Mouse (Mus musculus): ENCODE data around the gene Gkap1. TPM values are rescaled to one million over a fixed set of nuclear protein-coding genes. Genes with fewer than 3 reads are reported as not detected.
A peak's percentile ranks its signal among the peaks of the same experiment; 100 is the strongest.

The Gkap1 gene
- polyA plus RNA-seq, 1 experiment from 2014 or later, result 14.7 TPM

DNA sequence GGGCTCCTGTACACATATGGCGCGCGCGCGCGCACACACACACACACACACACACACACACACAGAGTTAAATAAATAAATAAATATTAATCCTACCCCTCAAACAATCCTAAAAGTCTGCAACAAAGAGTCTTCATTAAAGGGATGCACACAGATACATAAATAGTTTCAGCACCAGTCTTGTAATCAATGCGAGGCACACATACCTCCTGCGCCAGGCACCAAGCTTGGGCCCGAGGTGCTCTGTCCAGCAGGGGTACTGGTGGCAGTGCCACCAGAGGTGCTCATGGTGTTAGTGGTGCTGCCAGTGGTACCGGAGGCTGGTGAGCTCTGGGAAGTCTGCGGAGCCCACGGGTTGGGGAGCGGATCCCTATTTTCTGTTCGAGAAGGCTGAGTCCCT, 84.0 kb downstream of the Gkap1 start:
- Histone ChIP-seq H3K4me3 (ENCODE audit: low read depth, low read length) (no peak overlapping the region), H3K9ac (ENCODE audit: low read depth, low read length) (no peak overlapping the region), H3K4me1 (replicated peaks; ENCODE audit: control insufficient read depth, insufficient read depth, low read length) (no peaks in the 10 kb centered on the region), H3K27ac (ENCODE audit: low read depth, low read length) (no peak overlapping the region), H3K27me3 (replicated peaks; ENCODE audit: control insufficient read depth, insufficient read depth, low read length) (no peaks in the 10 kb centered on the region), H3K9me3 (ENCODE audit: control insufficient read depth) (no peaks in the 10 kb centered on the region), H3K36me3 (ENCODE audit: control insufficient read depth, insufficient read depth) (peaks cover 62% of the 10 kb centered on the region), H3K4me2 (replicated peaks; ENCODE audit: low read depth) (no peak overlapping the region)
- ATAC-seq, result no peak
- no peak for TF ChIP-seq CTCF (IDR thresholded peaks at IDR 0.05; ENCODE audit: low read depth)
- 96% methylated on average over 14 of the region's 14 CpGs for WGBS

DNA sequence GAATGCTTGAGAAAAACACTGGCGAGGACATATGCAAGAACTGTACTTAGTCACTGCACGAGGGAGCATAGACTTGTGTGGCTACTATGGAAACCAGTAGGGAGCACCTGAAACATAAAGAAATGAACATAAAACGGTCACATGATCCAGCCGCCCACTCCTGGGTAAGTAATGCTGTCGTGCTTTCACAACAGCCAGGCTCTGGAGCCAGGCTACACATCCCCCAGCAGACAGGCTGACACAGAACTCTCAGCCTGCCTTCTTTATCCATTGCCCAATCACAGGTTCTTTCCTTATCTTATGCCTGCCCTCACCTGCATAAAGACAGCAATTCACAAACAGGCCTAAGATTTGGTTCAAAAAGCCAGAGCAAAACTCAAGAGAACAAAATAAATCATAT, 86.0 kb downstream of the Gkap1 start:
- H3K36me3 ChIP-seq (ENCODE audit: control insufficient read depth, insufficient read depth), result peaks cover 54% of the 10 kb centered on the region
- ATAC-seq, result peak; percentile 74
- 0 out of 2 replicates have a peak, but pooled peaks cover under 1% of the 10 kb centered on the region for H3K4me1 ChIP-seq (replicated peaks; ENCODE audit: control insufficient read depth, insufficient read depth, low read length)
- H3K9me3 ChIP-seq (ENCODE audit: control insufficient read depth), result no peaks in the 10 kb centered on the region
- H3K4me2 ChIP-seq (replicated peaks; ENCODE audit: low read depth), result no peak overlapping the region
- no peak for TF ChIP-seq CTCF (IDR thresholded peaks at IDR 0.05; ENCODE audit: low read depth)
- 48% methylated on average over 5 of the region's 5 CpGs for WGBS
- H3K4me3 ChIP-seq (ENCODE audit: low read depth, low read length), result no peak overlapping the region
- H3K9ac ChIP-seq (ENCODE audit: low read depth, low read length), result no peak overlapping the region
- no peaks in the 10 kb centered on the region for H3K27me3 ChIP-seq (replicated peaks; ENCODE audit: control insufficient read depth, insufficient read depth, low read length)
- no peak overlapping the region for H3K27ac ChIP-seq (ENCODE audit: low read depth, low read length)

- no peak overlapping the region for H3K4me2 ChIP-seq (replicated peaks; ENCODE audit: low read depth)
- ATAC-seq, result peak; percentile 36; the same call in 1 of the 2 replicates
- H3K4me3 ChIP-seq (ENCODE audit: low read depth, low read length), result no peak overlapping the region
- no peaks in the 10 kb centered on the region for H3K9me3 ChIP-seq (ENCODE audit: control insufficient read depth)
- 63% methylated on average over 4 of the region's 4 CpGs for WGBS
- peak; percentile 94 for TF ChIP-seq CTCF (IDR thresholded peaks at IDR 0.05; ENCODE audit: low read depth)
- H3K4me1 ChIP-seq (replicated peaks; ENCODE audit: control insufficient read depth, insufficient read depth, low read length), result 0 out of 2 replicates have a peak, but pooled peaks cover 3% of the 10 kb centered on the region
- H3K27me3 ChIP-seq (replicated peaks; ENCODE audit: control insufficient read depth, insufficient read depth, low read length), result no peaks in the 10 kb centered on the region
- H3K36me3 ChIP-seq (ENCODE audit: control insufficient read depth, insufficient read depth), result peaks cover 50% of the 10 kb centered on the region
- no peak overlapping the region for H3K27ac ChIP-seq (ENCODE audit: low read depth, low read length)
- H3K9ac ChIP-seq (ENCODE audit: low read depth, low read length), result no peak overlapping the region
Observed at GRCm38 (mm10) chr13:58188412-58188811, 87.1 kb downstream of the Gkap1 start.

- WGBS, result 90% methylated on average over 3 of the region's 3 CpGs
- peaks cover 50% of the 10 kb centered on the region for H3K36me3 ChIP-seq (ENCODE audit: control insufficient read depth, insufficient read depth)
- no peaks in the 10 kb centered on the region for H3K27me3 ChIP-seq (replicated peaks; ENCODE audit: control insufficient read depth, insufficient read depth, low read length)
- no peaks in the 10 kb centered on the region for H3K9me3 ChIP-seq (ENCODE audit: control insufficient read depth)
- H3K4me2 ChIP-seq (replicated peaks; ENCODE audit: low read depth), result no peak overlapping the region
- no peak overlapping the region for H3K27ac ChIP-seq (ENCODE audit: low read depth, low read length)
- no peak overlapping the region for H3K9ac ChIP-seq (ENCODE audit: low read depth, low read length)
- 0 out of 2 replicates have a peak, but pooled peaks cover 3% of the 10 kb centered on the region for H3K4me1 ChIP-seq (replicated peaks; ENCODE audit: control insufficient read depth, insufficient read depth, low read length)
- no peak overlapping the region for H3K4me3 ChIP-seq (ENCODE audit: low read depth, low read length)
- ATAC-seq, result no peak
- TF ChIP-seq CTCF (IDR thresholded peaks at IDR 0.05; ENCODE audit: low read depth), result no peak
Observed at GRCm38 (mm10) chr13:58187751-58188150, 87.7 kb downstream of the Gkap1 start.

- Histone ChIP-seq H3K4me3 (ENCODE audit: low read depth, low read length) (no peak overlapping the region), H3K4me1 (replicated peaks; ENCODE audit: control insufficient read depth, insufficient read depth, low read length) (0 out of 2 replicates have a peak, but pooled peaks cover 3% of the 10 kb centered on the region), H3K27ac (ENCODE audit: low read depth, low read length) (no peak overlapping the region), H3K27me3 (replicated peaks; ENCODE audit: control insufficient read depth, insufficient read depth, low read length) (no peaks in the 10 kb centered on the region), H3K36me3 (ENCODE audit: control insufficient read depth, insufficient read depth) (peaks cover 41% of the 10 kb centered on the region), H3K9ac (ENCODE audit: low read depth, low read length) (no peak overlapping the region), H3K9me3 (ENCODE audit: control insufficient read depth) (no peaks in the 10 kb centered on the region), H3K4me2 (replicated peaks; ENCODE audit: low read depth) (no peak overlapping the region)
- ATAC-seq, result no peak
- no peak for TF ChIP-seq CTCF (IDR thresholded peaks at IDR 0.05; ENCODE audit: low read depth)
- WGBS, result 93% methylated on average over 8 of the region's 8 CpGs
Observed at GRCm38 (mm10) chr13:58186281-58186680, 89.2 kb downstream of the Gkap1 start.

DNA sequence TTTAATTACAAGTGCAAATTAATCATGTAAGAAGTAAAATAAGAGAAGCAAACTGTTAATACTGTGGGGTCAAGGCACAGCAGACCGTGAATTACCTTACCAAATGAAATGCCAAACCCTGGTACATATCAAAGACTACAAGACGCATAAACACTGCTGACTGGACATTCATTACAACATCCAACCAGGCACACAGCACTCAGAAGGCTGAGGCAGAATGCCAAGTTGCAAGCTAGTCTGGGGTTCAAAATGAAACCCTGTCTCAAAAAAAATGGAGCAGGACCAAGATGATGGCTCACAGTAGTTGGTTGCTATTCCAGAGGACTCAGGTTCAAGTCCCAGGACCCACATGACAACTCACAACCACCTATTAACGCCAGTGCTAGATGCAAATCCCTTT, 91.4 kb downstream of the Gkap1 start:
- Histone ChIP-seq H3K9me3 (ENCODE audit: control insufficient read depth) (no peaks in the 10 kb centered on the region), H3K27ac (ENCODE audit: low read depth, low read length) (no peak overlapping the region), H3K4me2 (replicated peaks; ENCODE audit: low read depth) (no peak overlapping the region), H3K27me3 (replicated peaks; ENCODE audit: control insufficient read depth, insufficient read depth, low read length) (no peaks in the 10 kb centered on the region), H3K9ac (ENCODE audit: low read depth, low read length) (no peak overlapping the region), H3K36me3 (ENCODE audit: control insufficient read depth, insufficient read depth) (peaks cover 39% of the 10 kb centered on the region), H3K4me3 (ENCODE audit: low read depth, low read length) (no peak overlapping the region), H3K4me1 (replicated peaks; ENCODE audit: control insufficient read depth, insufficient read depth, low read length) (0 out of 2 replicates have a peak, but pooled peaks cover 3% of the 10 kb centered on the region)
- WGBS, result 71% methylated on average over 3 of the region's 3 CpGs
- TF ChIP-seq CTCF (IDR thresholded peaks at IDR 0.05; ENCODE audit: low read depth), result no peak
- ATAC-seq, result no peak

Small RNA genes lying within 50 kb of the gene (microRNA-seq; reads per million reads assigned to microRNA genes)
- not detected for gene Mir6369

Other genes with a start within 250 kb of the Gkap1 start
- 0.74 and 0.95 TPM in 2 replicates for gene Klhl3, start 162.1 kb downstream of the Gkap1 start, polyA plus RNA-seq (2015; fragmentation: Nextera tagmentation; extraction: Ambion mirVana)
- 27.9 and 29.5 TPM in 2 replicates for gene Hnrnpa0, start 147.1 kb downstream of the Gkap1 start, polyA plus RNA-seq (2015; fragmentation: Nextera tagmentation; extraction: Ambion mirVana)
- gene Idnk, start 118.0 kb downstream of the Gkap1 start, polyA plus RNA-seq (2015; fragmentation: Nextera tagmentation; extraction: Ambion mirVana), result 79.0 and 88.7 TPM in 2 replicates
- gene Ubqln1, start 60.0 kb downstream of the Gkap1 start, polyA plus RNA-seq (2015; fragmentation: Nextera tagmentation; extraction: Ambion mirVana), result 59.5 and 61.3 TPM in 2 replicates
- 0.55 and 0.71 TPM in 2 replicates for gene Kif27, start 83.4 kb upstream of the Gkap1 start, polyA plus RNA-seq (2015; fragmentation: Nextera tagmentation; extraction: Ambion mirVana)
- gene 2210016F16Rik, start 109.5 kb upstream of the Gkap1 start, polyA plus RNA-seq (2015; fragmentation: Nextera tagmentation; extraction: Ambion mirVana), result 83.0 and 86.1 TPM in 2 replicates
- 13.2 and 14.0 TPM in 2 replicates for gene Rmi1, start 126.5 kb upstream of the Gkap1 start, polyA plus RNA-seq (2015; fragmentation: Nextera tagmentation; extraction: Ambion mirVana)
- gene Hnrnpk, start 127.6 kb upstream of the Gkap1 start, polyA plus RNA-seq (2015; fragmentation: Nextera tagmentation; extraction: Ambion mirVana), result 424 and 449 TPM in 2 replicates